Mouse (Mus musculus): ENCODE measurements around the gene Pck1. TPM values are rescaled to one million over a fixed set of nuclear protein-coding genes. Genes with fewer than 3 reads are reported as not detected.

The Pck1 gene
- polyA plus RNA-seq, 2 experiments = 0.16 to 0.18 TPM

- Histone ChIP-seq H3K4me3 (ENCODE audit: insufficient read depth in 1 of 2, low read depth in 2 of 2, low read length in 2 of 2) (no peak overlapping the region), H3K36me3 (replicated peaks; ENCODE audit: control insufficient read depth, insufficient read depth, low read depth) (no peaks in the 10 kb centered on the region), H3K27ac (no peak overlapping the region), H3K4me1 (replicated peaks; ENCODE audit: control insufficient read depth in 2 of 2, insufficient read depth in 2 of 2, low read length in 1 of 2) (peaks cover 5 to 15% of the 10 kb centered on the region in 2 experiments), H3K9ac (replicated peaks) (no peak overlapping the region), H3K27me3 (ENCODE audit: control insufficient read depth, insufficient read depth, low read length) (no peaks in the 10 kb centered on the region), H3K4me2 (ENCODE audit: low read depth) (no peak overlapping the region), H3K9me3 (ENCODE audit: control insufficient read depth, low read length) (no peaks in the 10 kb centered on the region)
- WGBS (ENCODE audit: insufficient replicate concordance) = 64% methylated on average over 7 of the region's 7 CpGs
- ATAC-seq (ENCODE audit: insufficient read depth) (no peak), DNase-seq (ENCODE audit: low read depth in 3 of 3, low spot score in 3 of 3) (no peak)
- peak; percentile 26; the same call in 1 of the 2 replicates for TF ChIP-seq CTCF (IDR thresholded peaks at IDR 0.05; ENCODE audit: low read depth)
- no peak for TF ChIP-seq EP300 (IDR thresholded peaks at IDR 0.05; ENCODE audit: low read depth)
Observed at GRCm38 (mm10) chr2:173124022-173124735, 28.7 kb upstream of the Pck1 start.

DNA sequence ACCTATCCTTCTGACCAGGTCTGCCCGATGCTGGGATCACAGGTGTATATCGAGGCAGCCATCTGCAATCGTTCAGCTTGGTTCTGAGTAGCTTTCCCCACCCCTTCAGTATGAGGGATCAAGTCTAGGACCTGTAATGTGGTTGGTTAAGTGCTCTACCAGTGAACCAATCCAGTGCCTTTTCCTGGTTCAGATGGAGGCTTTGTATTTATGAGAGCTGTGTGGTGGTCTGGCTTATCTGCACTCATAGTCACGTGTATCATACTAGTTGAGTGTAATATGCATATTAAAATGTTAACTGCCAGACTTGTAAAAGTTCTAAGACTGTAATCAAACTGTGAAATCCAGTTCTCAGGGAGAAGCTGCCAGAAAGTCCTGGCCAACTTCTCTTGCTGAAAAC lies 26.5 kb upstream of the Pck1 start:
- Histone ChIP-seq H3K9me3 (ENCODE audit: control insufficient read depth, low read length) (no peaks in the 10 kb centered on the region), H3K36me3 (replicated peaks; ENCODE audit: control insufficient read depth, insufficient read depth, low read depth) (no peaks in the 10 kb centered on the region), H3K4me1 (replicated peaks; ENCODE audit: control insufficient read depth in 2 of 2, insufficient read depth in 2 of 2, low read length in 1 of 2) (no peaks in the 10 kb centered on the region), H3K4me3 (ENCODE audit: insufficient read depth in 1 of 2, low read depth in 2 of 2, low read length in 2 of 2) (no peak overlapping the region), H3K27me3 (ENCODE audit: control insufficient read depth, insufficient read depth, low read length) (no peaks in the 10 kb centered on the region), H3K4me2 (ENCODE audit: low read depth) (no peak overlapping the region), H3K9ac (replicated peaks) (no peak overlapping the region), H3K27ac (no peak overlapping the region)
- no peak for TF ChIP-seq EP300 (IDR thresholded peaks at IDR 0.05; ENCODE audit: low read depth)
- no peak for TF ChIP-seq CTCF (IDR thresholded peaks at IDR 0.05; ENCODE audit: low read depth)
- no peak for DNase-seq (ENCODE audit: low read depth in 3 of 3, low spot score in 3 of 3)
- no peak for ATAC-seq (ENCODE audit: insufficient read depth)
- WGBS (ENCODE audit: insufficient replicate concordance) = 57% methylated on average over 4 of the region's 4 CpGs

- DNase-seq (ENCODE audit: low read depth in 3 of 3, low spot score in 3 of 3) (no peak), ATAC-seq (ENCODE audit: insufficient read depth) (no peak)
- no peaks in the 10 kb centered on the region for H3K4me1 ChIP-seq (replicated peaks; ENCODE audit: control insufficient read depth in 2 of 2, insufficient read depth in 2 of 2, low read length in 1 of 2)
- no peaks in the 10 kb centered on the region for H3K9me3 ChIP-seq (ENCODE audit: control insufficient read depth, low read length)
- no peak overlapping the region for H3K4me2 ChIP-seq (ENCODE audit: low read depth)
- no peak overlapping the region for H3K9ac ChIP-seq (replicated peaks)
- H3K36me3 ChIP-seq (replicated peaks; ENCODE audit: control insufficient read depth, insufficient read depth, low read depth) = no peaks in the 10 kb centered on the region
- TF ChIP-seq CTCF (IDR thresholded peaks at IDR 0.05; ENCODE audit: low read depth) = no peak
- no peak for TF ChIP-seq EP300 (IDR thresholded peaks at IDR 0.05; ENCODE audit: low read depth)
- H3K27ac ChIP-seq = no peak overlapping the region
- 24% methylated on average over 2 of the region's 2 CpGs for WGBS (ENCODE audit: insufficient replicate concordance)
- no peak overlapping the region for H3K4me3 ChIP-seq (ENCODE audit: insufficient read depth in 1 of 2, low read depth in 2 of 2, low read length in 2 of 2)
- no peaks in the 10 kb centered on the region for H3K27me3 ChIP-seq (ENCODE audit: control insufficient read depth, insufficient read depth, low read length)
Observed at GRCm38 (mm10) chr2:173129111-173129510, 23.7 kb upstream of the Pck1 start.

DNA sequence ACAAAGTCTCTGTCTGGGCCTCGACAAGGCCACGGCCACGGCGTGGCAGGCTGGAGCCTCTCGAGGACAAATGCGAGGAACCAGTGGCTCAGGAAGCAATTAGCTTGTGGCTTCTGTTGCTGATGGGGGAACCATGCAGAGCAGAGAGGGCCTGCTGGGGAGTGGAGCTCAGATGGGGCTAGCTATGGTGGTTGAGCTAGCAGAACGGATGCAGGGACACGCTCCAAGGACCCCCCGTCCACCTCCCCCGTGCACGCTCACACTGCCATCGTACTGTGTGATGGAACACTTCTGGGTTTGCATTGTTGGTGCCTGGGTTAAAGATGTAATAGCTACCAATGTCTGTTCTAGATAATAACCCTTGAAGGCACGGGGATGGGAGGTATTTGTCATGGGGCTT lies 20.6 kb upstream of the Pck1 start:
- Histone ChIP-seq H3K9me3 (ENCODE audit: control insufficient read depth, low read length) (no peaks in the 10 kb centered on the region), H3K4me3 (ENCODE audit: insufficient read depth in 1 of 2, low read depth in 2 of 2, low read length in 2 of 2) (no peak overlapping the region), H3K27me3 (ENCODE audit: control insufficient read depth, insufficient read depth, low read length) (no peaks in the 10 kb centered on the region; the same call in 1 of the 2 replicates), H3K36me3 (replicated peaks; ENCODE audit: control insufficient read depth, insufficient read depth, low read depth) (no peaks in the 10 kb centered on the region), H3K27ac (no peak overlapping the region), H3K9ac (replicated peaks) (no peak overlapping the region), H3K4me2 (ENCODE audit: low read depth) (no peak overlapping the region), H3K4me1 (replicated peaks; ENCODE audit: control insufficient read depth in 2 of 2, insufficient read depth in 2 of 2, low read length in 1 of 2) (no peaks in the 10 kb centered on the region)
- TF ChIP-seq EP300 (IDR thresholded peaks at IDR 0.05; ENCODE audit: low read depth) = no peak
- TF ChIP-seq CTCF (IDR thresholded peaks at IDR 0.05; ENCODE audit: low read depth) = no peak
- DNase-seq (ENCODE audit: low read depth in 3 of 3, low spot score in 3 of 3) = no peak
- WGBS (ENCODE audit: insufficient replicate concordance) = 67% methylated on average over 13 of the region's 13 CpGs
- no peak for ATAC-seq (ENCODE audit: insufficient read depth)

- 62% methylated on average over 8 of the region's 8 CpGs for WGBS (ENCODE audit: insufficient replicate concordance)
- H3K9me3 ChIP-seq (ENCODE audit: control insufficient read depth, low read length) = no peaks in the 10 kb centered on the region
- H3K27me3 ChIP-seq (ENCODE audit: control insufficient read depth, insufficient read depth, low read length) = no peaks in the 10 kb centered on the region; the same call in 1 of the 2 replicates
- no peaks in the 10 kb centered on the region for H3K36me3 ChIP-seq (replicated peaks; ENCODE audit: control insufficient read depth, insufficient read depth, low read depth)
- H3K27ac ChIP-seq = no peak overlapping the region
- DNase-seq (ENCODE audit: low read depth in 3 of 3, low spot score in 3 of 3) = no peak
- no peak for ATAC-seq (ENCODE audit: insufficient read depth)
- H3K4me3 ChIP-seq (ENCODE audit: insufficient read depth in 1 of 2, low read depth in 2 of 2, low read length in 2 of 2) = no peak overlapping the region
- H3K9ac ChIP-seq (replicated peaks) = no peak overlapping the region
- H3K4me2 ChIP-seq (ENCODE audit: low read depth) = no peak overlapping the region
- no peaks in the 10 kb centered on the region for H3K4me1 ChIP-seq (replicated peaks; ENCODE audit: control insufficient read depth in 2 of 2, insufficient read depth in 2 of 2, low read length in 1 of 2)
- TF ChIP-seq EP300 (IDR thresholded peaks at IDR 0.05; ENCODE audit: low read depth) (no peak), CTCF (IDR thresholded peaks at IDR 0.05; ENCODE audit: low read depth) (no peak)
Observed at GRCm38 (mm10) chr2:173132794-173133300, 20.0 kb upstream of the Pck1 start.

Measured in liver, embryonic 14.5 days (tissue).